Mouse (Mus musculus) kidney, adult 2 months (tissue): Measurements from ENCODE around the gene Cd83.

Source experiments
- CTCF ChIP-seq: fragments of 200-500 bp; conservative IDR thresholded peaks from 2 replicates; pipeline ENCODE4 v1.5.1; 2011; ENCODE audit warnings: low read depth, mild to moderate bottlenecking, control low read depth, low read length, moderate library complexity, mixed read lengths; ENCODE audit not compliant: insufficient read depth, insufficient read length
- POLR2A ChIP-seq: fragments of 200-500 bp; IDR thresholded peaks from one replicate; pipeline ENCODE4 v1.6.1; 2011; ENCODE audit warnings: low read depth, low read length, control low read depth

DNA sequence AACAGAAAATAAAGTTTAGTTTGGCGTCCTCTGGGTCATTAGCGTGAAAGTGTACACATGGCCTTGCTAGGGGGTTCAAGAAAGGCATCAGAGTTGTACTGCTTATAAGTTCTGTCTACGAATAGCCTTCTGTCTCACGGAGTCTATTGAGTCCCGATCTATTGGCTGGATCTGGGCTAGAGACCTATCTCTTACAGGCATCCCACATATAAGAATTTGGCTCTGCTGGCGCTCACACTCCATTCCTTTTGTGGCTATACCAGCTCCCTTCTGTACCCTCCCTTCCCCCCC lies 34.4 kb downstream of the Cd83 start:
- TF ChIP-seq POLR2A (no peak), CTCF (no peak)
